Mouse (Mus musculus): ENCODE data around the gene 4921517D22Rik.

GRCm38 (mm10) chr13:59668501-59669093 lies 25.3 kb downstream of the 4921517D22Rik start:
- no peak for TF ChIP-seq CTCF (IDR thresholded peaks at IDR 0.05; ENCODE audit: borderline replicate concordance, control insufficient read depth, extremely low read depth, insufficient read depth, low read length, poor library complexity)
- no peak for TF ChIP-seq POLR2A (IDR thresholded peaks at IDR 0.05; ENCODE audit: control insufficient read depth, extremely low read depth, insufficient read depth, low read length, poor library complexity)

All from thymus, adult 2 months (tissue).